Mouse (Mus musculus) common myeloid progenitor, adult 5-6 weeks (primary cell): ENCODE results near the gene Speg. TPM values are rescaled to one million over a fixed set of nuclear protein-coding genes. Genes with fewer than 3 reads are reported as not detected.
A peak's percentile ranks its signal among the peaks of the same experiment; 100 is the strongest.

Experiments
- ATAC-seq: replicated peaks from 2 replicates; pipeline ENCODE4 v1.8.0; 2016; ENCODE audit warnings: low read depth, mild to moderate bottlenecking, moderate TSS enrichment, inconsistent platforms; ENCODE audit not compliant: poor library complexity, severe bottlenecking
- total RNA-seq: library from RNA; stranded (forward); fragments of 200-1000, 187-1606 nt; gene quantifications from 2 replicates; pipeline ENCODE4 v1.2.3, GENCODE M21; 2017

Gene Speg
- total RNA-seq, 1 experiment from 2014 or later, result not detected

- 0 out of 2 replicates have a peak, but pooled peaks have one; percentile 26 for ATAC-seq
Measured at GRCm38 (mm10) chr1:75425796-75426471, 50.8 kb downstream of the Speg start.

- ATAC-seq, result peak; percentile 93
Measured at GRCm38 (mm10) chr1:75435475-75436328, 60.6 kb downstream of the Speg start, which contains the start of gene Gmppa. Gene Gmppa (plus strand): TSS chr1:75435930.

- no peak for ATAC-seq
Measured at GRCm38 (mm10) chr1:75438782-75439181, 63.7 kb downstream of the Speg start.

- no peak for ATAC-seq
Measured at GRCm38 (mm10) chr1:75440661-75441060, 65.6 kb downstream of the Speg start.

GRCm38 (mm10) chr1:75441471-75441996 lies 66.4 kb downstream of the Speg start:
- ATAC-seq, result no peak

GRCm38 (mm10) chr1:75442171-75442570 lies 67.1 kb downstream of the Speg start:
- no peak for ATAC-seq

- no peak for ATAC-seq
Measured at GRCm38 (mm10) chr1:75442811-75443210, 67.7 kb downstream of the Speg start.

- no peak for ATAC-seq
Measured at GRCm38 (mm10) chr1:75443247-75444024, 68.3 kb downstream of the Speg start.

GRCm38 (mm10) chr1:75444208-75444607 lies 69.1 kb downstream of the Speg start:
- ATAC-seq, result no peak

- no peak for ATAC-seq
Measured at GRCm38 (mm10) chr1:75445141-75445701, 70.1 kb downstream of the Speg start.

- peak; percentile 53 for ATAC-seq
Measured at GRCm38 (mm10) chr1:75445751-75446611, 70.9 kb downstream of the Speg start.

GRCm38 (mm10) chr1:75446656-75447055 lies 71.6 kb downstream of the Speg start:
- ATAC-seq, result no peak

GRCm38 (mm10) chr1:75447265-75448051 lies 72.4 kb downstream of the Speg start:
- ATAC-seq, result no peak

GRCm38 (mm10) chr1:75448052-75448431 lies 72.9 kb downstream of the Speg start:
- ATAC-seq, result no peak

- no peak for ATAC-seq
Measured at GRCm38 (mm10) chr1:75448937-75449336, 73.8 kb downstream of the Speg start.

- peak; percentile 22; the same call in 1 of the 2 replicates for ATAC-seq
Measured at GRCm38 (mm10) chr1:75449377-75450135, 74.5 kb downstream of the Speg start.

- peak; percentile 43 for ATAC-seq
Measured at GRCm38 (mm10) chr1:75450314-75451005, 75.4 kb downstream of the Speg start, which contains the start of gene Asic4. Gene Asic4 (plus strand): TSS chr1:75450436.
